9 mouse cellular contexts compared by ENCODE assay signal in the genomic region with DNA sequence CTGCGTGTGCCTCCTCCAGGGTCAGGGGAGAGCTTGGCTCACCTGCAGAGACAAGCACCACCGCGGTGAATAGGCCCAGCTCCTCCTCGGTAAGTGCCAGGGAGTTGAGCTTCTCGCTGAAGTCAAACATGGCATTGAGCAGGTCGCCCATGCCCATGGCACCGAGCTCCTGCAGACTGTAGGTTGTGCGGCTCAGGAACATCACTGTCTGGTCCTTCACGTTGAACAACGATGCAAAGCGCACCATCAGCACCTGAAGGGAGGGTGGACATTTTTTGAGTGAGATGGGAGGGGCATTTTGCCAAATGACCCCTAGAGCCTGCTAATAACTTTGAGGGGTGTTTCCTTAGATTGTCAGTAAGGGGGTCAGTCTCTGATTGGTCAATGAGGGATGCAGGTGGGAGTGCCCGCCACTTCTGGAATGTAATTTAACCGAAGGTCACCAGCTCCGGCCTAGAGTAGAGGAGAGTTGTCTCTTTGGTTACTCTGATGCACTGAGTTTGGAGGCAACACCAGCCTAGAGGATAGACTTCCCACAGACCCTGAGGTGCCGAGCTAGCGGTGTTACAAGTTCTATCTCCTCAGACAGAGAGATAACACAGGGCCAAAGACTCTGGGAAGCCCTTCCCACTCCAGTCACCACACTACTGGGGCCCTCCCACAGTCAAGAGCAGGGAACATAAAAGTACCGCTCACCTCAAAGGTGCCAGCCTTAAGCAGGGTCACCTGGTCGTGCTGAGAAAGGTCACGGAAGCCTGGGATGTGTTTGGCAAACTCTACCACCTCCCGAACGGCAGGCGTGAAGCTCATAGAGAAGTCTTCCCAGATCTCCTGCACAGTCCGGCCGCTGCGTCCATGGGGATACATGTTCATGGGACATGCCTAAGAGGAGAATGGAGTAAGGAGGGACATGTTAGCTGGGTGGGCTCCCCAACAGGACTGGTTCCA. TPM values are rescaled to one million over a fixed set of nuclear protein-coding genes. Genes with fewer than 3 reads are reported as not detected.
DNase-seq lines count a peak whose midpoint lies in the region; ATAC-seq and TF ChIP-seq lines count a peak whose summit lies in the region.
"Had no signal": no experiment of that assay in that cellular context is flagged by ENCODE, and none has a peak within 500 bp of the region (broad histone marks: within the 10 kb centered on the region; RNA-seq: fewer than 3 reads in every experiment).

No protein-coding gene starts in this region.

- intact Hi-C loops in left cerebral cortex, postnatal 4 days (cut with DNase I) = no loop called here

- no peak overlapping the region for H3K4me2 ChIP-seq in forebrain, embryonic 16.5 days (ENCODE audit: low read length)
- no peak overlapping the region for H3K4me2 ChIP-seq in lung, postnatal 0 days (replicated peaks; ENCODE audit: low read depth, low read length)

- TF ChIP-seq EP300 in lung, postnatal 0 days (IDR thresholded peaks at IDR 0.05) = no peak

- H3K9ac ChIP-seq in forebrain, embryonic 16.5 days (replicated peaks; ENCODE audit: low read depth, low read length) = no peak overlapping the region
- H3K9ac ChIP-seq in lung, postnatal 0 days (replicated peaks; ENCODE audit: low read depth) = no peak overlapping the region

- WGBS in kidney, adult 2 months = 73% methylated on average over 25 of the region's 25 CpGs
- 90% methylated on average over 25 of the region's 25 CpGs for WGBS in forebrain, embryonic 16.5 days
- WGBS in lung, postnatal 0 days = 82% methylated on average over 25 of the region's 25 CpGs

- H3K36me3 ChIP-seq in kidney, adult 2 months (ENCODE audit: control insufficient read depth, insufficient read depth, low read length) = peaks cover 34% of the 10 kb centered on the region
- peaks cover 12% of the 10 kb centered on the region for H3K36me3 ChIP-seq in forebrain, embryonic 16.5 days (ENCODE audit: control insufficient read depth, insufficient read depth)
- H3K36me3 ChIP-seq in lung, postnatal 0 days (ENCODE audit: insufficient read depth, low read length) = peaks cover 13% of the 10 kb centered on the region; the same call in 1 of the 2 replicates

- TF ChIP-seq CTCF in kidney, adult 2 months (conservative IDR thresholded peaks at IDR 0.05; ENCODE audit: insufficient read depth, insufficient read length, low read depth, low read length) = no peak
- TF ChIP-seq CTCF in cortical plate, adult 2 months (IDR thresholded peaks at IDR 0.05; ENCODE audit: extremely low read depth, insufficient read depth, low read length) = no peak
- TF ChIP-seq CTCF in lung, postnatal 0 days (IDR thresholded peaks at IDR 0.05) = no peak

- no peak overlapping the region for H3K4me3 ChIP-seq in kidney, adult 2 months (ENCODE audit: insufficient read depth, low read depth, low read length)
- H3K4me3 ChIP-seq in cortical plate, adult 2 months (ENCODE audit: insufficient read depth, low read length) = no peak overlapping the region; the same call in 1 of the 2 replicates
- H3K4me3 ChIP-seq in forebrain, embryonic 16.5 days (replicated peaks; ENCODE audit: low read length) = no peak overlapping the region
- no peak overlapping the region for H3K4me3 ChIP-seq in lung, postnatal 0 days (ENCODE audit: low read depth, low read length)

- ATAC-seq in forebrain, embryonic 16.5 days = no peak
- ATAC-seq in lung, postnatal 0 days = no peak
- ATAC-seq: Patski had no signal

- no peaks in the 10 kb centered on the region for H3K27me3 ChIP-seq in kidney, adult 2 months (replicated peaks; ENCODE audit: control insufficient read depth, insufficient read depth, low read length)
- H3K27me3 ChIP-seq in forebrain, embryonic 16.5 days (replicated peaks; ENCODE audit: control insufficient read depth, insufficient read depth, low read length) = no peaks in the 10 kb centered on the region
- H3K27me3 ChIP-seq in lung, postnatal 0 days (replicated peaks; ENCODE audit: insufficient read depth, low read length) = no peaks in the 10 kb centered on the region
- H3K27me3 ChIP-seq: Patski had no signal

- peaks cover 5% of the 10 kb centered on the region; the same call in 1 of the 2 replicates for H3K4me1 ChIP-seq in kidney, adult 2 months (ENCODE audit: control insufficient read depth, insufficient read depth, low read length)
- no peaks in the 10 kb centered on the region; the same call in 1 of the 2 replicates for H3K4me1 ChIP-seq in cortical plate, adult 2 months (ENCODE audit: control insufficient read depth, insufficient read depth, low read length)
- peaks cover 77% of the 10 kb centered on the region for H3K4me1 ChIP-seq in forebrain, embryonic 16.5 days (replicated peaks; ENCODE audit: control insufficient read depth, insufficient read depth, low read length)
- H3K4me1 ChIP-seq in lung, postnatal 0 days (ENCODE audit: insufficient read depth, low read depth, low read length) = peaks cover 29% of the 10 kb centered on the region

- no peaks in the 10 kb centered on the region for H3K9me3 ChIP-seq in forebrain, embryonic 16.5 days (ENCODE audit: control insufficient read depth, low read length)
- no peaks in the 10 kb centered on the region for H3K9me3 ChIP-seq in lung, postnatal 0 days (ENCODE audit: low read length)

- no peak for TF ChIP-seq POLR2A in kidney, adult 2 months (IDR thresholded peaks at IDR 0.05; ENCODE audit: low read depth, low read length)
- peak; percentile 47; the same call in 1 of the 2 replicates for TF ChIP-seq POLR2A in cortical plate, adult 2 months (IDR thresholded peaks at IDR 0.05; ENCODE audit: extremely low read depth, insufficient read depth, low read length)

- no peak overlapping the region for H3K27ac ChIP-seq in kidney, adult 2 months (ENCODE audit: insufficient read depth, low read depth, low read length)
- peak overlapping the region; percentile 85; the same call in 1 of the 2 replicates for H3K27ac ChIP-seq in cortical plate, adult 2 months (ENCODE audit: insufficient read depth, low read length)
- peak overlapping the region; percentile 81 for H3K27ac ChIP-seq in forebrain, embryonic 16.5 days (ENCODE audit: low read length)
- H3K27ac ChIP-seq in lung, postnatal 0 days (ENCODE audit: low read length) = peak overlapping the region; percentile 52; the same call in 1 of the 2 replicates

- peak; percentile 26 for DNase-seq in kidney, adult 2 months
- no peak for DNase-seq in kidney, adult 8-10 months
- DNase-seq in lung, postnatal 0 days (ENCODE audit: low spot score) = peak; percentile 7
- no peak for DNase-seq in urinary bladder, postnatal 10 days (ENCODE audit: low spot score)
- DNase-seq in left cerebral cortex, postnatal 4 days = no peak
- no peak for DNase-seq in spleen, adult 12 weeks (ENCODE audit: low spot score)

RNA-seq across cellular contexts. Expression of gene Nr1d1, which starts 5.9 kb away (rescaled TPM):
- 140 and 155 TPM in 2 replicates for polyA plus RNA-seq in kidney, adult 2 months (2012; rRNA removed)
- polyA plus RNA-seq in cortical plate, adult 2 months (2012; rRNA removed) = 153 and 156 TPM in 2 replicates
- 3.8 and 4.0 TPM in 2 replicates for polyA plus RNA-seq in forebrain, embryonic 16.5 days (2015; fragmentation: Nextera tagmentation; extraction: Ambion mirVana)
- polyA plus RNA-seq in lung, postnatal 0 days (2015; fragmentation: Nextera tagmentation; extraction: Ambion mirVana) = 6.9 and 8.9 TPM in 2 replicates
- total RNA-seq in left cerebral cortex, postnatal 4 days (2021) = 10 to 100 TPM; 31.9 TPM

RNA-seq across cellular contexts. Expression of gene Msl1, which starts 26.0 kb away (rescaled TPM):
- polyA plus RNA-seq in kidney, adult 2 months (2012; rRNA removed) = 23.5 and 24.5 TPM in 2 replicates
- polyA plus RNA-seq in cortical plate, adult 2 months (2012; rRNA removed) = 119 and 131 TPM in 2 replicates
- polyA plus RNA-seq in forebrain, embryonic 16.5 days (2015; fragmentation: Nextera tagmentation; extraction: Ambion mirVana) = 27.7 and 32.0 TPM in 2 replicates
- 16.3 and 21.3 TPM in 2 replicates for polyA plus RNA-seq in lung, postnatal 0 days (2015; fragmentation: Nextera tagmentation; extraction: Ambion mirVana)
- 100 to 1,000 TPM; 163 to 166 TPM for total RNA-seq in left cerebral cortex, postnatal 4 days (2021)

RNA-seq across cellular contexts. Expression of gene Thra, which starts 28.8 kb away (rescaled TPM):
- polyA plus RNA-seq in kidney, adult 2 months (2012; rRNA removed) = 92.7 and 97.2 TPM in 2 replicates
- 721 and 771 TPM in 2 replicates for polyA plus RNA-seq in cortical plate, adult 2 months (2012; rRNA removed)
- polyA plus RNA-seq in forebrain, embryonic 16.5 days (2015; fragmentation: Nextera tagmentation; extraction: Ambion mirVana) = 177 and 182 TPM in 2 replicates
- polyA plus RNA-seq in lung, postnatal 0 days (2015; fragmentation: Nextera tagmentation; extraction: Ambion mirVana) = 38.1 and 40.5 TPM in 2 replicates
- total RNA-seq in left cerebral cortex, postnatal 4 days (2021) = 1,000 to 10,000 TPM; 1,274 to 1,289 TPM

RNA-seq across cellular contexts. Expression of gene Casc3, which starts 35.4 kb away (rescaled TPM):
- polyA plus RNA-seq in kidney, adult 2 months (2012; rRNA removed) = 21.0 and 24.5 TPM in 2 replicates
- polyA plus RNA-seq in cortical plate, adult 2 months (2012; rRNA removed) = 44.9 and 47.4 TPM in 2 replicates
- 52.5 and 54.6 TPM in 2 replicates for polyA plus RNA-seq in forebrain, embryonic 16.5 days (2015; fragmentation: Nextera tagmentation; extraction: Ambion mirVana)
- polyA plus RNA-seq in lung, postnatal 0 days (2015; fragmentation: Nextera tagmentation; extraction: Ambion mirVana) = 22.7 and 22.9 TPM in 2 replicates
- 10 to 100 TPM; 61.0 to 67.1 TPM for total RNA-seq in left cerebral cortex, postnatal 4 days (2021)

RNA-seq across cellular contexts. Expression of gene Med24, which starts 40.0 kb away (rescaled TPM):
- 45.3 and 54.1 TPM in 2 replicates for polyA plus RNA-seq in kidney, adult 2 months (2012; rRNA removed)
- polyA plus RNA-seq in cortical plate, adult 2 months (2012; rRNA removed) = 127 and 144 TPM in 2 replicates
- 88.8 and 93.7 TPM in 2 replicates for polyA plus RNA-seq in forebrain, embryonic 16.5 days (2015; fragmentation: Nextera tagmentation; extraction: Ambion mirVana)
- polyA plus RNA-seq in lung, postnatal 0 days (2015; fragmentation: Nextera tagmentation; extraction: Ambion mirVana) = 19.9 and 20.6 TPM in 2 replicates
- 10 to 100 TPM; 96.8 to 99.4 TPM for total RNA-seq in left cerebral cortex, postnatal 4 days (2021)

Comparison
In these comparisons a context has a peak if more than half of its experiments do, and no peak if none do; other contexts are left out.
1. DNase-seq: peak in kidney, adult 2 months (single experiment) and lung, postnatal 0 days (single experiment); none in kidney, adult 8-10 months (0 of 2), urinary bladder, postnatal 10 days (single experiment), left cerebral cortex, postnatal 4 days (single experiment) and spleen, adult 12 weeks (single experiment).
2. RNA of gene Nr1d1, which starts 5.9 kb away (polyA plus RNA-seq): 153 to 156 TPM in cortical plate, adult 2 months and 140 to 155 TPM in kidney, adult 2 months; 6.9 to 8.9 TPM in lung, postnatal 0 days and 3.8 to 4.0 TPM in forebrain, embryonic 16.5 days; every median in the first group is over 10 times any median in the second.